Mouse (Mus musculus) MN1 (cell line): ENCODE measurements around the gene Fam117b.

Experiments
- DNase-seq: peaks from one replicate; pipeline ENCODE4 v3.0.0-alpha.2; 2016; ENCODE audit warnings: low spot score

Gene Fam117b

GRCm38 (mm10) chr1:59913195-59913868 lies 526 bp downstream of the Fam117b start:
- peak; percentile 30 for DNase-seq

DNA sequence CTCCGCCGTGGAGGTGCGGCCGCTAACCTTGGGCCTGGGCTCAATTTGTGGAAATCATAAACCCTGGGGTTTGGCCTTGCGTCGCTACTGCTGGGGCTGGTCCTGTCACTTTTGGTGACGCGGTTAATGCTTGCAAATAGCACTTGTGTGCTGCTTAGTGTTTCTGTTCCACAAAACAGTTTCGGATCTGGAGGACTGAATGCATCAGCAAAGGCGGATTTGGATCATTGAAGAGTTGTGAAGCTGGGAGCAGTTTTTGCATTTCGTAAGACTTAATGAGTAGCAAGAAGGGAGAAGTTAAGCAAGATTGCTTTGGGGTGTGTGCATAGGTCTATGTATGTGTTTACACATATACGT lies 1.0 kb downstream of the Fam117b start:
- peak; percentile 38 for DNase-seq

- DNase-seq, result peak; percentile 9
Measured at GRCm38 (mm10) chr1:59914799-59915198, 2.0 kb downstream of the Fam117b start.

- peak; percentile 58 for DNase-seq
Measured at GRCm38 (mm10) chr1:59915843-59916610, 3.2 kb downstream of the Fam117b start.

- DNase-seq, result no peak
Measured at GRCm38 (mm10) chr1:59917401-59917800, 4.6 kb downstream of the Fam117b start.

GRCm38 (mm10) chr1:59918075-59918474 lies 5.3 kb downstream of the Fam117b start:
- no peak for DNase-seq

DNA sequence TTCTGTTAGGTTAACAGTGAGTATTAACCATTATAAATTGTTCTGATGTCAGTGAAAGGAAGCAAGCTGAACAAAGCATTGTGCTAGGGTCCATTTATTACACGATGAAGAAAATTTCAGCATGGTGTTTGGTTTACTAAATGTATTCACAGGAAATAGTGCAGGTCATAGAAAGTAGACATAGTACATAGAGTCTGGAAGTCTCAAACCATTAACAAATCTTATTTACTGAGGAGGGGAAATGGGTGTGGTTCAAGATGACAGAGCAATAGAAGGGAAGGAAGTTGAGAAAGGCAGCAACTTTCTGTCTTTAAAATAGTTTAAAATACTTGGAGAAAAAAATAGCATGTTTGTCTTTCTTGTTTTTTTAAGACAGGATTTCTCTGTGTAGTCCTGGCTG lies 10.4 kb downstream of the Fam117b start:
- no peak for DNase-seq

GRCm38 (mm10) chr1:59923673-59924072 lies 10.9 kb downstream of the Fam117b start:
- no peak for DNase-seq

GRCm38 (mm10) chr1:59924411-59924810 lies 11.6 kb downstream of the Fam117b start:
- DNase-seq, result no peak

- no peak for DNase-seq
Measured at GRCm38 (mm10) chr1:59926021-59926672, 13.3 kb downstream of the Fam117b start.

DNA sequence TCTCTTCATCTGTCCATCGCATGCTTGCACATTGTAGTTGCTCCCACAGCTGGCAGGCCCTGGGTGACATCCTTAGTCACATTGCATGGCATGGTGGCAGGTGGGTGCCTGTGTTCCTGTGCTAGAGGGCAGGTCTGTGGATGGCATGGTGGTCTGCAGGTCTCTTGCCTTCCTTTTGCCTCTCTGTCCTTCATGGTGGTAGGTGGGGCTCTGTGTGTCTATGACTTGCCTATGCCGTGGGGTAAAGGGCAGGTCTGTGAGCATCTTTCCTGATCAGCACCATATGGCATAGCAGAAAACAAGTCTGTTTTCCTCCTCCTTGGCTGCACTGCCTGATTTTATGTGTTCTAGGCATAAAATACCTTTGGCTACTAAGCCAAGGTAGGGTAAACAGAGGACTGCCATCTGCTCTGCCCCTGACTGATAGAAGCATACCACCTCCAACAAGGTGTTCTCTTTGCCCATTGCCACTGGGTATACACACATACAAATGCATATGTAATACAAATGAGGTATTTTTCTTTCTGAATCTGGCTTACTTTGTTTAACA lies 14.4 kb downstream of the Fam117b start:
- DNase-seq, result no peak

DNA sequence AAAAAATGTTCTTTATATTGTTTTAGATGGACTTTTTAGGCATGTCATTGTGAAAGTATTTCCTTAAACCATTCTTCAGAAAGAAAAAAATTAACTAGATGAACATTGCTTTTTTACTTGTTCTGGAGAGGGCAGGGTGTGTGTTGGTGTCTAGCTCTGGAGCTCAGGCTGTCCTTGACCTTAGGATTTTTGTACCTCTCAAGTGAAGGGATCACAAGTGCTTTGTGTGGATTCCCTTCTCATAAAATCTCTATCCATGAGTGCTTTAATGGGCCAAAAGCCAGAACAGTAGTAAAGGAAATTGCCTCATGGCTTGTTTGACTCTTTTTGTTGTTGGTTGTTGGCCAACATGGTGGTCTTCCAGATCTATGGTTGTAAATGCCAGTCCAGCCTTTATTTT lies 18.1 kb downstream of the Fam117b start:
- DNase-seq, result no peak

- no peak for DNase-seq
Measured at GRCm38 (mm10) chr1:59932991-59933390, 20.2 kb downstream of the Fam117b start.

- DNase-seq, result no peak
Measured at GRCm38 (mm10) chr1:59941063-59941462, 28.3 kb downstream of the Fam117b start.

GRCm38 (mm10) chr1:59942057-59942790 lies 29.4 kb downstream of the Fam117b start:
- DNase-seq, result no peak

DNA sequence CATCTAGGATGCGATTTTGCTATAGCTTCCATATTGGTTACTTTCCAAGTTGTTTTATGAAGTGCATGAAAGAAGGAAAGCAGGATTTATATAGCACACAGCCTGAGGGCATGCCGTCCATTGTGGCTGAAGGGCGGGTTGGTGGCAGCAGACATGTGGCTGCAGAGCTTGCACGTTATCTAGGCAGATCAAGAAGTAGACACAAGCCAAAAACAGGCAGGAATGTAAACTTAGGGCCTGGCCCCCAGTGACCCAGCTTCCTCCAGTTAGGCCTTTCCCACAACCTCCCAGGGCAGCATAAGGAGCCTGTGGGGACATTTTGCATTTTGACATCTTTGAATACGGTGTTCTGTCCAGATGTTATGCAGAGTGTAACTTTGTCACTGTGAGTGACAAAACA lies 31.0 kb downstream of the Fam117b start:
- DNase-seq, result no peak

DNA sequence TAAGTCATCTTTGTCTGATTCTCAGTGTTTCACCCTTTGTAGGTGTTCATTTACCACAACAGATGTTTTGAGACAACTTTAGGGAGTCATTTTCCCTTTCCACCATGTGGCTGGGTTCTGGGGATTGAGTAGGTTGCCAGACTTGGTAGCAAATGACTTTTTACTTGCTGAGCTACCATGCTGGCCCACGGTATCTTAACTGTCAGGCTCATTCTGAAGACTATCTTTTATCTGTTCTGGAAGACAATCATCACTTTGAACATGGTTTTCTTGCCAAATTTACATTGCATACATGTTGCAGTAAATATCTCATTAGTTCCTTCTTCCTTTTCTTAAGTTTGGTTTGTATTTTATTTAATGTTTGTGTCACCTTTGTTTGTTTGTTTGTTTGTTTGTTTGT lies 33.2 kb downstream of the Fam117b start:
- no peak for DNase-seq

- DNase-seq, result no peak
Measured at GRCm38 (mm10) chr1:59947509-59947908, 34.7 kb downstream of the Fam117b start.

DNA sequence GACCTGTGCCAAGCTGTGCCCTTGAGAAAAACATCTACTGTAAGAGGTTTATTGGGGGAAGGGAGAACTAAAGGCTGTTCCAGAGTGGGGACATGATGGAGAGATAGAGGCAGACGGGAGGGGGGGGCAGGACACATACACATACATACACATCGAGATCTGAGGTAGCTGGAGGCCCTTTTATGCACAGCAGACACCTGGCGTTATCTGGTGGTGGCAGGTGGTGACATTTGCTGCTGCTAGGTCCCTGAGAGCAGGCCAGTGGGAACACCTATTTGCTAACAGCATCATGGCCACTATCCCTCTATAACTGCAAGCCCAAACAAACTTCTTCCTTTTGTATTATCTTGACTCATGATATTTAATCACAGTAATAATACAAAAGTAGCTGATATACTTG lies 44.4 kb downstream of the Fam117b start:
- no peak for DNase-seq

- no peak for DNase-seq
Measured at GRCm38 (mm10) chr1:59959941-59960340, 47.1 kb downstream of the Fam117b start.

DNA sequence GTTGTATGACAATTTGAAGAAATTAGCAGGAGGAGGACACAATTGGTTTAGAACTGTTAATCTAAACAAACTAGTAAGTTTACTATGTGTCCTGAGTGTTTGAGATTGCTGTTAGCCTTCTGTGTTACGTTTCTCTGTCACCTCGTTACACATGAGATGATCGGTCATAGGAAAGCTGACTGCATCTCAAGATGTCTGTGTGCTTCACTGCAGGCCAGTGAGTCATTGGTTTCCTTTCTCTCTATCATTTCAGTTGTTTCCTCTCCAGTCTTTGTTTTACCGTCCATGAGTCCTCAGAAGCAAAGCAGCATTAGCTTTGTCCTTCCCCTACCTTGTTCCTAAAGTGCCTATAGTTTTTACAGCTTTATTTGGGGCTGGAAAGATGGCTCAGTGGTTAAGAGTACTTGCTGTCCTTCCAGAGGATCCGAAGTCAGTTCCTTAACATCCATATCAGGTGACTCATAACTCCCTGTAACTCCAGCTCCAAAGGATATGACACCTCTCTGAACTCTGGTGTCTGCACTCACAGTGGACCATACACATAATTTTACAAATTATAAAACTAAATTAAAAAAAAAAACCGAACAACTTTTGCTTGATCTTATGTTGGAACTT lies 53.5 kb downstream of the Fam117b start:
- no peak for DNase-seq

GRCm38 (mm10) chr1:59967291-59967690 lies 54.5 kb downstream of the Fam117b start:
- no peak for DNase-seq
